In the genomic region with DNA sequence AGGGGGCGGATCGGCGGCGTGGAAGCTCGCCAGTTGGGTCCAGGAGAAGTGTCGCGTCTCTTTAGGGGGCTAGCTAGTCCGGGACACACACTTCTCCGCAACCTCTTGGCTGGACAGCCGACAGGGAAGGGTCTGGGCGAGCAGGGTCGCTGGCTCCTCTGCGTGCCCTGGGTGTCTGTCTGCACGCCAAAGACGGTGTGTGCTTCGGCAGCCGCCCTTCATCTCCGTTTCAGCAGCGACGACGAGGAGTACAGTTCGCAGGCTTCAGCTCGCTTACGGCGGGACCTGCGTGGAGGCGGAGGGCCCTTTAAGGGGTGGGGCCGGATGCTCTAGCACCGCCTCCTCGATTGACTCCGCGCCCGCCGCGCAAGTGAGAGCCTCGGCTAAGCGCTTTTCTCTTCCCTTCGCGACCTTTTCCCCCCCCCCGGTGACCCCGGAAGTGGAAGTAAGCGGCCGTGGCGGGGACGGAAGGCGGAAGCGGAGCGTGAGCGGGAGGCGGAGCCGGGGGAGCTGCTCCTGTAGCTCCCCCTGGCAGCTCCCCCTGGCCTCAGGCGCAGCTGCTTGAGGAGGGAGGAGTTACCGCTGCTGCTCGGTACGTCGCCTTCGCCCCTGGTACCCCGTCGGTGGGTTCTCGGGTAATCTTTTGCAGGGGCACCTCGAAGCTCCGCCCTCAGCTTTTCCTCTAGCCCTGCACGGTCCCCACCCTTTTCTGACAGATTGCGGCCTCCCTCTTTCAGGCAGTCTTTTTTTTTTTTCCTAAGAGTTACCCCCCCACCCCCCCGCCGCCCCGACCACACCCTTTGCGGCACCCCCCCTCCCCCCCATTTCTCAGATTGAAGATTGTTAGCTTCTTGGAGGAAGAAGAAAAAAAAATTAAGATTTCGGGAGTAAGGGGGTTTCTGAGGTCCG, we compare ENCODE assay signal across 8 mouse cellular contexts. TPM values are rescaled to one million over a fixed set of nuclear protein-coding genes. Genes with fewer than 3 reads are reported as not detected.
DNase-seq lines count a peak whose midpoint lies in the region; ATAC-seq lines count a peak whose summit lies in the region.

No protein-coding gene starts in this region.

- H3K4me2 ChIP-seq in hindbrain, embryonic 15.5 days: peak overlapping the region; percentile 79

- peak overlapping the region; percentile 54 for H3K4me3 ChIP-seq in hindbrain, embryonic 15.5 days
- H3K4me3 ChIP-seq in macrophage (ENCODE audit: inconsistent target): peak overlapping the region; percentile 79

- H3K4me1 ChIP-seq in hindbrain, embryonic 15.5 days (replicated peaks): peaks cover 66% of the 10 kb centered on the region

- H3K79me2 ChIP-seq in macrophage (ENCODE audit: inconsistent target): peaks cover 49% of the 10 kb centered on the region

- peak; percentile 94 for ATAC-seq in hindbrain, embryonic 15.5 days (ENCODE audit: low FRiP score, low read depth)

- DNase-seq in R1 (ENCODE audit: low read depth, low spot score): peak; percentile 99
- peak; percentile 94 to 98 for DNase-seq in cerebellum, postnatal 25 days
- DNase-seq in frontal cortex, postnatal 25 days (ENCODE audit: low spot score in 2 of 2): peak; percentile 74 to 89
- peak; percentile 91 for DNase-seq in left cerebral cortex, adult 11 months (ENCODE audit: low spot score)
- DNase-seq in right cerebral cortex, adult 18-20 months: peak; percentile 97
- peak; percentile 83 for DNase-seq in urinary bladder, postnatal 10 days (ENCODE audit: low spot score)

- H3K36me3 ChIP-seq in hindbrain, embryonic 15.5 days: no peaks in the 10 kb centered on the region
- peaks cover 1% of the 10 kb centered on the region; the same call in 1 of the 2 replicates for H3K36me3 ChIP-seq in macrophage (ENCODE audit: inconsistent target)

- no peaks in the 10 kb centered on the region for H3K27me3 ChIP-seq in hindbrain, embryonic 15.5 days

- H3K9me3 ChIP-seq in hindbrain, embryonic 15.5 days: no peaks in the 10 kb centered on the region

- 1% methylated on average over 67 of the region's 70 CpGs for WGBS in hindbrain, embryonic 15.5 days
- 1% methylated on average over 51 of the region's 70 CpGs for WGBS in macrophage (ENCODE audit: missing documents)

- peak overlapping the region; percentile 91 for H3K27ac ChIP-seq in hindbrain, embryonic 15.5 days (replicated peaks)
- H3K27ac ChIP-seq in macrophage: peak overlapping the region; percentile 88

- H3K9ac ChIP-seq in hindbrain, embryonic 15.5 days: peak overlapping the region; percentile 73

RNA-seq across cellular contexts. Expression of gene Tmem198b, which starts 1.2 kb away (rescaled TPM):
- 17.0 and 19.9 TPM in 2 replicates for polyA plus RNA-seq in hindbrain, embryonic 15.5 days (2015; fragmentation: Nextera tagmentation; extraction: Ambion mirVana)
- total RNA-seq in macrophage (2018; cell fraction: chromatin; rRNA removed): 10 to 100 TPM in 5 of 26 experiments, 1 to 10 TPM in 21; 1.2 to 18.0 (median 5.7) TPM
- 10 to 100 TPM in 6 of 26 experiments, 1 to 10 TPM in 20; 5.1 to 12.5 (median 8.0) TPM for total RNA-seq in macrophage (2018; cell fraction: cytosol; rRNA removed)
- total RNA-seq in macrophage (2018; cell fraction: nucleus; rRNA removed): 10 to 100 TPM in 10 of 26 experiments, 1 to 10 TPM in 16; 4.9 to 21.6 (median 9.2) TPM
- polyA plus RNA-seq in macrophage (2018): 6.9 to 10.4 TPM (median 9.0 TPM) in 3 replicates

RNA-seq across cellular contexts. Expression of gene Dnajc14, which starts 1.5 kb away (rescaled TPM):
- polyA plus RNA-seq in hindbrain, embryonic 15.5 days (2015; fragmentation: Nextera tagmentation; extraction: Ambion mirVana): 50.5 and 51.9 TPM in 2 replicates
- 10 to 100 TPM; 17.0 to 78.8 (median 54.1) TPM for total RNA-seq in macrophage (2018; cell fraction: chromatin; rRNA removed)
- 10 to 100 TPM; 48.2 to 79.2 (median 64.5) TPM for total RNA-seq in macrophage (2018; cell fraction: cytosol; rRNA removed)
- total RNA-seq in macrophage (2018; cell fraction: nucleus; rRNA removed): 10 to 100 TPM; 32.7 to 94.5 (median 68.6) TPM
- 42.1 to 51.3 TPM (median 44.5 TPM) in 3 replicates for polyA plus RNA-seq in macrophage (2018)

RNA-seq across cellular contexts. Expression of gene Sarnp, which starts 11.8 kb away (rescaled TPM):
- polyA plus RNA-seq in hindbrain, embryonic 15.5 days (2015; fragmentation: Nextera tagmentation; extraction: Ambion mirVana): 146 and 151 TPM in 2 replicates
- 10 to 100 TPM; 30.2 to 91.3 (median 46.9) TPM for total RNA-seq in macrophage (2018; cell fraction: chromatin; rRNA removed)
- 10 to 100 TPM; 50.1 to 84.6 (median 60.3) TPM for total RNA-seq in macrophage (2018; cell fraction: cytosol; rRNA removed)
- 10 to 100 TPM; 18.0 to 45.7 (median 27.9) TPM for total RNA-seq in macrophage (2018; cell fraction: nucleus; rRNA removed)
- polyA plus RNA-seq in macrophage (2018): 69.5 to 146 TPM (median 84.3 TPM) in 3 replicates

RNA-seq across cellular contexts. Expression of gene Mmp19, which starts 14.6 kb away (rescaled TPM):
- polyA plus RNA-seq in hindbrain, embryonic 15.5 days (2015; fragmentation: Nextera tagmentation; extraction: Ambion mirVana): 0.73 and 0.98 TPM in 2 replicates
- 10 to 100 TPM in 10 of 26 experiments, 1 to 10 TPM in 16; 1.3 to 18.5 (median 5.8) TPM for total RNA-seq in macrophage (2018; cell fraction: chromatin; rRNA removed)
- 10 to 100 TPM in 25 of 26 experiments, 1 to 10 TPM in 1; 9.9 to 28.2 (median 20.1) TPM for total RNA-seq in macrophage (2018; cell fraction: cytosol; rRNA removed)
- total RNA-seq in macrophage (2018; cell fraction: nucleus; rRNA removed): 10 to 100 TPM in 23 of 26 experiments, 1 to 10 TPM in 3; 6.9 to 29.4 (median 14.7) TPM
- 18.7 to 24.6 TPM (median 21.3 TPM) in 3 replicates for polyA plus RNA-seq in macrophage (2018)

RNA-seq across cellular contexts. Expression of gene Ormdl2, which starts 16.1 kb away (rescaled TPM):
- polyA plus RNA-seq in hindbrain, embryonic 15.5 days (2015; fragmentation: Nextera tagmentation; extraction: Ambion mirVana): 28.1 and 28.8 TPM in 2 replicates
- total RNA-seq in macrophage (2018; cell fraction: chromatin; rRNA removed): 1 to 10 TPM in 23 of 26 experiments, under 1 TPM in 1, not detected in 2; 0.94 to 7.5 (median 3.1) TPM
- total RNA-seq in macrophage (2018; cell fraction: cytosol; rRNA removed): 10 to 100 TPM; 32.9 to 58.4 (median 49.3) TPM
- total RNA-seq in macrophage (2018; cell fraction: nucleus; rRNA removed): 10 to 100 TPM in 25 of 26 experiments, 1 to 10 TPM in 1; 9.4 to 76.9 (median 21.9) TPM
- polyA plus RNA-seq in macrophage (2018): 42.2 to 61.4 TPM (median 59.0 TPM) in 3 replicates

Comparison
In these comparisons a context has a peak if more than half of its experiments do, and no peak if none do; other contexts are left out.
1. Peak in every context shown above with its lines: DNase-seq, ATAC-seq, H3K4me3 ChIP-seq and H3K27ac ChIP-seq.